9 mouse cellular contexts compared by ENCODE assay signal in genomic region chr2:158136205-158136604, GRCm38 (mm10). TPM values are rescaled to one million over a fixed set of nuclear protein-coding genes. Genes with fewer than 3 reads are reported as not detected.
DNase-seq lines count a peak whose midpoint lies in the region; ATAC-seq and TF ChIP-seq lines count a peak whose summit lies in the region.
"Had no signal": no experiment of that assay in that cellular context is flagged by ENCODE, and none has a peak within 500 bp of the region (broad histone marks: within the 10 kb centered on the region; RNA-seq: fewer than 3 reads in every experiment).

No protein-coding gene starts in this region.

- peaks cover 43% of the 10 kb centered on the region for H3K4me1 ChIP-seq in heart, adult 2 months (ENCODE audit: control insufficient read depth, insufficient read depth, low read length)
- peaks cover 34% of the 10 kb centered on the region for H3K4me1 ChIP-seq in heart, embryonic 11.5 days (ENCODE audit: control insufficient read depth, insufficient read depth, low read length)
- H3K4me1 ChIP-seq in liver, embryonic 15.5 days (replicated peaks): peaks cover 69% of the 10 kb centered on the region
- peaks cover 23% of the 10 kb centered on the region for H3K4me1 ChIP-seq in stomach, embryonic 15.5 days
- H3K4me1 ChIP-seq in hindbrain, embryonic 10.5 days (replicated peaks): peaks cover 41% of the 10 kb centered on the region

- no peak overlapping the region for H3K4me2 ChIP-seq in heart, embryonic 11.5 days
- H3K4me2 ChIP-seq in liver, embryonic 15.5 days: no peak overlapping the region
- no peak overlapping the region for H3K4me2 ChIP-seq in stomach, embryonic 15.5 days
- H3K4me2 ChIP-seq: midbrain, embryonic 11.5 days had no signal

- 9% methylated on average over 7 of the region's 7 CpGs for WGBS in heart, adult 2 months
- 60% methylated on average over 7 of the region's 7 CpGs for WGBS in heart, embryonic 11.5 days (ENCODE audit: insufficient replicate concordance)
- 64% methylated on average over 7 of the region's 7 CpGs for WGBS in liver, embryonic 15.5 days (ENCODE audit: insufficient replicate concordance)
- WGBS in stomach, embryonic 15.5 days: 37% methylated on average over 7 of the region's 7 CpGs
- WGBS in hindbrain, embryonic 10.5 days: 56% methylated on average over 7 of the region's 7 CpGs

- peak; percentile 54 to 71 for DNase-seq in heart, adult 2 months
- DNase-seq in heart, adult 8-10 months (ENCODE audit: low spot score): peak; percentile 68
- no peak for DNase-seq in hindbrain, embryonic 10.5 days (ENCODE audit: low spot score)
- DNase-seq in layer of hippocampus, postnatal 14 days (ENCODE audit: low spot score in 2 of 2): no peak

- intact Hi-C loops in heart, adult 2 months (cut with DNase I): no loop called here

- H3K27ac ChIP-seq in heart, adult 2 months: peak overlapping the region; percentile 65
- no peak overlapping the region for H3K27ac ChIP-seq in heart, embryonic 11.5 days (ENCODE audit: low read depth, low read length)
- peak overlapping the region; percentile 38; the same call in 1 of the 2 replicates for H3K27ac ChIP-seq in liver, embryonic 15.5 days (replicated peaks)
- H3K27ac ChIP-seq in stomach, embryonic 15.5 days: 0 out of 2 replicates have a peak overlapping the region, but pooled peaks have one; percentile 11
- no peak overlapping the region; the same call in 1 of the 2 replicates for H3K27ac ChIP-seq in hindbrain, embryonic 10.5 days

- no peak overlapping the region for H3K4me3 ChIP-seq in heart, adult 2 months
- H3K4me3 ChIP-seq in heart, embryonic 11.5 days (ENCODE audit: low read depth, low read length): no peak overlapping the region
- no peak overlapping the region for H3K4me3 ChIP-seq in liver, embryonic 15.5 days (replicated peaks)
- H3K4me3 ChIP-seq in stomach, embryonic 15.5 days (replicated peaks): no peak overlapping the region
- no peak overlapping the region for H3K4me3 ChIP-seq in hindbrain, embryonic 10.5 days

- 0 out of 2 replicates have a peak, but pooled peaks have one; percentile 25 for TF ChIP-seq POLR2A in heart, adult 2 months (IDR thresholded peaks at IDR 0.05; ENCODE audit: insufficient read depth, low read depth, low read length)

- no peaks in the 10 kb centered on the region for H3K27me3 ChIP-seq in heart, adult 2 months (ENCODE audit: control insufficient read depth, insufficient read depth, low read length)
- no peaks in the 10 kb centered on the region for H3K27me3 ChIP-seq in heart, embryonic 11.5 days (ENCODE audit: control insufficient read depth, insufficient read depth, low read length)
- no peaks in the 10 kb centered on the region for H3K27me3 ChIP-seq in liver, embryonic 15.5 days
- H3K27me3 ChIP-seq in stomach, embryonic 15.5 days (replicated peaks): no peaks in the 10 kb centered on the region
- H3K27me3 ChIP-seq in hindbrain, embryonic 10.5 days (ENCODE audit: insufficient read depth, poor library complexity, severe bottlenecking): 0 out of 2 replicates have a peak, but pooled peaks cover 3% of the 10 kb centered on the region

- H3K36me3 ChIP-seq in heart, adult 2 months (ENCODE audit: control insufficient read depth, insufficient read depth, low read length): peaks cover 48% of the 10 kb centered on the region
- peaks cover 25% of the 10 kb centered on the region for H3K36me3 ChIP-seq in heart, embryonic 11.5 days (ENCODE audit: control insufficient read depth, insufficient read depth, low read length)
- peaks cover 100% of the 10 kb centered on the region for H3K36me3 ChIP-seq in liver, embryonic 15.5 days (replicated peaks)
- peaks cover 5% of the 10 kb centered on the region; the same call in 1 of the 2 replicates for H3K36me3 ChIP-seq in stomach, embryonic 15.5 days
- no peaks in the 10 kb centered on the region for H3K36me3 ChIP-seq in hindbrain, embryonic 10.5 days

- TF ChIP-seq CTCF in heart, adult 2 months (IDR thresholded peaks at IDR 0.05): no peak

- TF ChIP-seq EP300 in heart, adult 2 months (IDR thresholded peaks at IDR 0.05; ENCODE audit: insufficient read depth, low read depth, low read length): peak; percentile 61; the same call in 1 of the 2 replicates

- no peaks in the 10 kb centered on the region for H3K79me2 ChIP-seq in heart, adult 2 months (replicated peaks; ENCODE audit: control insufficient read depth, insufficient read depth, low read length)

- ATAC-seq in heart, embryonic 11.5 days (replicated peaks; ENCODE audit: insufficient number of reproducible peaks, low FRiP score, low TSS enrichment): no peak
- ATAC-seq in liver, embryonic 15.5 days (ENCODE audit: insufficient read depth): no peak
- ATAC-seq in stomach, embryonic 15.5 days (ENCODE audit: insufficient read depth, low FRiP score, low read depth): no peak
- no peak for ATAC-seq in inflammation-experienced regulatory T-cells, adult 6 months

- H3K9ac ChIP-seq in heart, adult 2 months (ENCODE audit: low read depth, low read length): no peak overlapping the region
- no peak overlapping the region for H3K9ac ChIP-seq in heart, embryonic 11.5 days (ENCODE audit: low read depth, low read length)
- no peak overlapping the region for H3K9ac ChIP-seq in liver, embryonic 15.5 days
- no peak overlapping the region for H3K9ac ChIP-seq in stomach, embryonic 15.5 days

- H3K9me3 ChIP-seq in heart, embryonic 11.5 days (replicated peaks; ENCODE audit: control insufficient read depth, low read length): no peaks in the 10 kb centered on the region
- no peaks in the 10 kb centered on the region for H3K9me3 ChIP-seq in liver, embryonic 15.5 days (replicated peaks)
- H3K9me3 ChIP-seq in stomach, embryonic 15.5 days: no peaks in the 10 kb centered on the region
- H3K9me3 ChIP-seq in hindbrain, embryonic 10.5 days: no peaks in the 10 kb centered on the region

RNA-seq across cellular contexts. Expression of gene Tgm2, which starts 10.0 kb away (rescaled TPM):
- total RNA-seq in heart, adult 2 months (2021): 100 to 1,000 TPM; 270 to 286 TPM
- 155 and 205 TPM in 2 replicates for polyA plus RNA-seq in heart, adult 2 months (2012; rRNA removed)
- 129 and 130 TPM in 2 replicates for polyA plus RNA-seq in heart, embryonic 11.5 days (2014; fragmentation: Nextera tagmentation; extraction: Ambion mirVana)
- 100 to 1,000 TPM; 211 to 296 (median 238) TPM for total RNA-seq in heart, adult 8-10 months (2022)
- polyA plus RNA-seq in liver, embryonic 15.5 days (2015; fragmentation: Nextera tagmentation; extraction: Ambion mirVana): 67.7 and 77.8 TPM in 2 replicates
- 91.7 and 93.1 TPM in 2 replicates for polyA plus RNA-seq in stomach, embryonic 15.5 days (2015; fragmentation: Nextera tagmentation; extraction: Ambion mirVana)
- 1 to 10 TPM; 1.2 to 2.6 (median 2.1) TPM for polyA plus RNA-seq in inflammation-experienced regulatory T-cells, adult 6 months (2017; shearing (Covaris generic))
- 7.5 and 10.2 TPM in 2 replicates for polyA plus RNA-seq in hindbrain, embryonic 10.5 days (2016; fragmentation: Nextera tagmentation; extraction: Ambion mirVana)
- total RNA-seq in layer of hippocampus, postnatal 14 days (2021): 1 to 10 TPM; 5.8 to 6.0 TPM

Comparison
In these comparisons a context has a peak if more than half of its experiments do, and no peak if none do; other contexts are left out.
1. H3K27ac ChIP-seq: peak in heart, adult 2 months (single experiment), liver, embryonic 15.5 days (single experiment) and stomach, embryonic 15.5 days (single experiment); none in heart, embryonic 11.5 days (single experiment) and hindbrain, embryonic 10.5 days (single experiment).
2. DNase-seq: peak in heart, adult 2 months (2 of 2) and heart, adult 8-10 months (single experiment); none in hindbrain, embryonic 10.5 days (single experiment) and layer of hippocampus, postnatal 14 days (0 of 2).